Mouse (Mus musculus): ENCODE measurements around the gene Hdac4.

DNA sequence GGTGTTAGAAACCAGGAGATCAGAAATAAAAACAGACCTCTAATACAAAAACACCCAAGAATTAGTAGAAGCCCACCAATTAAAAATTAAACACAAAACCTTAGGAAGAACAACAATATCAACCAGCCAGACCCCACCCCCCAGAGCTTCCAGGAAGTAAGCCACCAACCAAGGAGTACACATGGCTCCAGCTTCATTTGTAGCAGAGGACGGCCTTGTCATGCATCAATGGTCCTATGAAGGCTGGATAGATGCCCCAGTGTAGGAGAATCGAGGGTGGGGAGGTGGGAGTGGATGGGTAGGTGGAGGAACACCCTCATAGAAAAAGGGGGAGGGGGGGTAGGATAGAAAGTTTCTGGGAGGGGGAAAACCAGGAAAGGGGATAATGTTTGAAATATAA lies 13.5 kb downstream of the Hdac4 start:
- TF ChIP-seq CTCF (IDR thresholded peaks at IDR 0.05; ENCODE audit: extremely low read depth, insufficient read depth, insufficient read length, insufficient replicate concordance): no peak
- no peak for TF ChIP-seq POLR2A (IDR thresholded peaks at IDR 0.05; ENCODE audit: low read depth, low read length)
